Mouse (Mus musculus): ENCODE results near the gene Wdr66. TPM values are rescaled to one million over a fixed set of nuclear protein-coding genes. Genes with fewer than 3 reads are reported as not detected.

The Wdr66 gene
- polyA plus RNA-seq, 1 experiment from 2014 or later: 0.21 TPM

GRCm38 (mm10) chr5:123370049-123370448 lies 118.1 kb downstream of the Wdr66 start:
- no peak for TF ChIP-seq CTCF (IDR thresholded peaks at IDR 0.05; ENCODE audit: low read depth)
- no peak for TF ChIP-seq EP300 (IDR thresholded peaks at IDR 0.05; ENCODE audit: low read depth)
- Histone ChIP-seq H3K4me2 (ENCODE audit: low read depth, low read length) (no peak overlapping the region), H3K27me3 (ENCODE audit: insufficient read depth, low read length) (no peaks in the 10 kb centered on the region), H3K36me3 (replicated peaks; ENCODE audit: insufficient read depth, low read length) (peaks cover 45% of the 10 kb centered on the region), H3K9ac (replicated peaks) (no peak overlapping the region), H3K4me1 (ENCODE audit: insufficient read depth) (no peaks in the 10 kb centered on the region), H3K27ac (ENCODE audit: low read depth) (no peak overlapping the region), H3K4me3 (ENCODE audit: low read depth, low read length) (no peak overlapping the region), H3K9me3 (ENCODE audit: low read length) (no peaks in the 10 kb centered on the region)
- WGBS (ENCODE audit: insufficient replicate concordance): 70% methylated on average over 5 of the region's 5 CpGs
- DNase-seq: no peak
- ATAC-seq: no peak

- no peak overlapping the region for H3K9ac ChIP-seq (replicated peaks)
- ATAC-seq (no peak), DNase-seq (no peak)
- H3K27ac ChIP-seq (ENCODE audit: low read depth): no peak overlapping the region
- no peak overlapping the region for H3K4me2 ChIP-seq (ENCODE audit: low read depth, low read length)
- peaks cover 17% of the 10 kb centered on the region for H3K36me3 ChIP-seq (replicated peaks; ENCODE audit: insufficient read depth, low read length)
- H3K4me3 ChIP-seq (ENCODE audit: low read depth, low read length): no peak overlapping the region
- no peaks in the 10 kb centered on the region for H3K4me1 ChIP-seq (ENCODE audit: insufficient read depth)
- H3K27me3 ChIP-seq (ENCODE audit: insufficient read depth, low read length): no peaks in the 10 kb centered on the region
- TF ChIP-seq EP300 (IDR thresholded peaks at IDR 0.05; ENCODE audit: low read depth) (no peak), CTCF (IDR thresholded peaks at IDR 0.05; ENCODE audit: low read depth) (no peak)
- WGBS (ENCODE audit: insufficient replicate concordance): 88% methylated on average over 10 of the region's 10 CpGs
- H3K9me3 ChIP-seq (ENCODE audit: low read length): no peaks in the 10 kb centered on the region
Observed at GRCm38 (mm10) chr5:123375262-123375661, 123.4 kb downstream of the Wdr66 start.

- WGBS (ENCODE audit: insufficient replicate concordance): 79% methylated on average over 6 of the region's 6 CpGs
- Histone ChIP-seq H3K9me3 (ENCODE audit: low read length) (no peaks in the 10 kb centered on the region), H3K4me3 (ENCODE audit: low read depth, low read length) (no peak overlapping the region), H3K4me1 (ENCODE audit: insufficient read depth) (no peaks in the 10 kb centered on the region), H3K27me3 (ENCODE audit: insufficient read depth, low read length) (no peaks in the 10 kb centered on the region), H3K4me2 (ENCODE audit: low read depth, low read length) (no peak overlapping the region), H3K27ac (ENCODE audit: low read depth) (no peak overlapping the region), H3K36me3 (replicated peaks; ENCODE audit: insufficient read depth, low read length) (peaks cover 17% of the 10 kb centered on the region), H3K9ac (replicated peaks) (no peak overlapping the region)
- TF ChIP-seq CTCF (IDR thresholded peaks at IDR 0.05; ENCODE audit: low read depth): no peak
- TF ChIP-seq EP300 (IDR thresholded peaks at IDR 0.05; ENCODE audit: low read depth): no peak
- ATAC-seq: no peak
- DNase-seq: no peak
Observed at GRCm38 (mm10) chr5:123375793-123376452, 124.0 kb downstream of the Wdr66 start.

- H3K4me1 ChIP-seq (ENCODE audit: insufficient read depth): no peaks in the 10 kb centered on the region
- ATAC-seq (peak; percentile 28; the same call in 1 of the 2 replicates), DNase-seq (peak; percentile 48)
- H3K36me3 ChIP-seq (replicated peaks; ENCODE audit: insufficient read depth, low read length): peaks cover 13% of the 10 kb centered on the region
- H3K4me3 ChIP-seq (ENCODE audit: low read depth, low read length): no peak overlapping the region
- TF ChIP-seq EP300 (IDR thresholded peaks at IDR 0.05; ENCODE audit: low read depth): no peak
- TF ChIP-seq CTCF (IDR thresholded peaks at IDR 0.05; ENCODE audit: low read depth): no peak
- WGBS (ENCODE audit: insufficient replicate concordance): 36% methylated on average over 10 of the region's 10 CpGs
- no peak overlapping the region for H3K9ac ChIP-seq (replicated peaks)
- H3K27me3 ChIP-seq (ENCODE audit: insufficient read depth, low read length): no peaks in the 10 kb centered on the region
- no peaks in the 10 kb centered on the region for H3K9me3 ChIP-seq (ENCODE audit: low read length)
- peak overlapping the region; percentile 39; the same call in 1 of the 2 replicates for H3K27ac ChIP-seq (ENCODE audit: low read depth)
- H3K4me2 ChIP-seq (ENCODE audit: low read depth, low read length): 0 out of 2 replicates have a peak overlapping the region, but pooled peaks have one; percentile 32
Observed at GRCm38 (mm10) chr5:123376569-123376968, 124.7 kb downstream of the Wdr66 start.

Other genes with a start within 250 kb of the Wdr66 start
- 12.4 and 13.1 TPM in 2 replicates for gene Orai1, start 237.0 kb upstream of the Wdr66 start, polyA plus RNA-seq (2015; fragmentation: Nextera tagmentation; extraction: Ambion mirVana)
- not detected in 2 replicates for gene Morn3, start 205.1 kb upstream of the Wdr66 start, polyA plus RNA-seq (2015; fragmentation: Nextera tagmentation; extraction: Ambion mirVana)
- 12.0 and 12.8 TPM in 2 replicates for gene Tmem120b, start 183.7 kb upstream of the Wdr66 start, polyA plus RNA-seq (2015; fragmentation: Nextera tagmentation; extraction: Ambion mirVana)
- gene Rhof, start 119.4 kb upstream of the Wdr66 start, polyA plus RNA-seq (2015; fragmentation: Nextera tagmentation; extraction: Ambion mirVana): 2.1 and 2.4 TPM in 2 replicates
- 3.6 and 4.3 TPM in 2 replicates for gene Setd1b, start 109.9 kb upstream of the Wdr66 start, polyA plus RNA-seq (2015; fragmentation: Nextera tagmentation; extraction: Ambion mirVana)
- 116 and 120 TPM in 2 replicates for gene Psmd9, start 82.7 kb upstream of the Wdr66 start, polyA plus RNA-seq (2015; fragmentation: Nextera tagmentation; extraction: Ambion mirVana)
- 638 and 713 TPM in 2 replicates for gene Hpd, start 69.4 kb upstream of the Wdr66 start, polyA plus RNA-seq (2015; fragmentation: Nextera tagmentation; extraction: Ambion mirVana)
- 5.1 and 5.3 TPM in 2 replicates for gene Bcl7a, start 91.7 kb downstream of the Wdr66 start, polyA plus RNA-seq (2015; fragmentation: Nextera tagmentation; extraction: Ambion mirVana)
- gene Mlxip, start 142.7 kb downstream of the Wdr66 start, polyA plus RNA-seq (2015; fragmentation: Nextera tagmentation; extraction: Ambion mirVana): 3.5 and 4.5 TPM in 2 replicates
- gene Lrrc43, start 237.2 kb downstream of the Wdr66 start, polyA plus RNA-seq (2015; fragmentation: Nextera tagmentation; extraction: Ambion mirVana): not detected in 2 replicates
- gene Il31, start 237.4 kb downstream of the Wdr66 start, polyA plus RNA-seq (2015; fragmentation: Nextera tagmentation; extraction: Ambion mirVana): not detected in 2 replicates